Mouse (Mus musculus): ENCODE data around the gene Gm44965. TPM values are rescaled to one million over a fixed set of nuclear protein-coding genes. Genes with fewer than 3 reads are reported as not detected.
A peak's percentile ranks its signal among the peaks of the same experiment; 100 is the strongest.

Gene Gm44965
- polyA plus RNA-seq, 1 experiment from 2014 or later = 0.62 TPM

DNA sequence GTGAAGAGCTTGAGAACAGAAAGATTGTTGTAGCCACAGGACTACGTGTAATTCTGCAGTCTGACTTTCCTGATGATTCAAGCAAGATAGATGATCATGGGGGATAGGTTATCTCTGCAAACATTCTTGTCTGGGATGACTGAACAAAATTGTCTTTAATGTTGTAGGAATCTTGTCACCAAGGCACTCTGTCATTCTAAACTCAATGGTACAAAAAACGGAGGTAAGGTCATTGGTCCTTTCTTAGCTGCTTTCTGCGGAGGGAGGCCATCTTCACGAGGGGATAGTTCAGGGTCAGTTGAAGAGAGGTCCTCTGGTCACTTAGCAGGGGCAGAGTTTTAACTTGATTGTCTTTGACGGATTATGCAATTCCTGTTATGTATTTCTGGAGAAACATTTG lies 15.0 kb upstream of the Gm44965 start:
- no peak for DNase-seq (ENCODE audit: low read depth, low spot score)
- ChIA-PET POLR2A (interaction anchor here (0.8 to 1.2 kb wide), 3 partner anchors 9 to 23 kb away, joined by 3 to 5 read pairs (median 3); no protein-coding TSS in a partner anchor), CTCF (interaction anchor here (1.3 to 1.5 kb wide), 2 partner anchors 9 to 17 kb away, joined by 3 read pairs; no protein-coding TSS in a partner anchor)
- ATAC-seq = no peak
- TF ChIP-seq CTCF (IDR thresholded peaks at IDR 0.05) = no peak
- H3K27me3 ChIP-seq = no peaks in the 10 kb centered on the region
- in situ Hi-C loops (cut with MboI; ENCODE audit: low pct_unique_long_range_greater_than_20kb) = loop anchor here (10.0 kb wide), 1 partner anchor 186 kb away; no protein-coding TSS in a partner anchor

GRCm38 (mm10) chr6:48579215-48579648 lies 14.5 kb upstream of the Gm44965 start:
- H3K27me3 ChIP-seq = no peaks in the 10 kb centered on the region
- TF ChIP-seq CTCF (IDR thresholded peaks at IDR 0.05) = no peak
- ChIA-PET POLR2A (interaction anchor here (0.5 to 1.0 kb wide), 3 partner anchors 12 to 34 kb away, joined by 3 to 11 read pairs (median 4); no protein-coding TSS in a partner anchor), CTCF (interaction anchor here (1.1 to 1.7 kb wide), 5 partner anchors 9 to 66 kb away, joined by 3 to 6 read pairs (median 3); partner anchors contain the start of genes Gm44965 and Repin1)
- ATAC-seq = peak; percentile 47
- in situ Hi-C loops (cut with MboI; ENCODE audit: low pct_unique_long_range_greater_than_20kb) = loop anchor here (10.0 kb wide), 1 partner anchor 186 kb away; no protein-coding TSS in a partner anchor
- no peak for DNase-seq (ENCODE audit: low read depth, low spot score)

DNA sequence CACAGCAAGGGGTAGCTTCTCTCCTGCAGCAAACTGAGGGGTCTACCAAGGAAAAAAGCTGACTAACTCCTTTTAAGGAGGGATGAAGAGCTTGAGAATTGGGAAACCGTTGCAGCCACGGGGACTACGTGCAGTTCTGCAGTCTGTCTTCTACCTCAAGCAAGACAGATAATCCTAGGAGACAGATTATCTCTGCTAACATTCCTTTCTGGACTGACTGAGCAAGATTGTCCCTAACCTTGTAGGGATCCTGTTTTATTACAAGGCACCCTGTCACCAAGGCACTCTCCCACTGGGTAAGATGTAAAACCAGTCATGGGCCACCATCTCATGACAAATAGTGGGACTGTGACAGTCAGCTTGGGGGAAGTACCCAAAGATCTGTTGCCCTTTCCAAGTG lies 12.5 kb upstream of the Gm44965 start:
- ChIA-PET CTCF (interaction anchor here (0.9 to 3.1 kb wide), 8 partner anchors 10 to 190 kb away, joined by 3 to 20 read pairs (median 5); partner anchors contain the start of genes Gimap3, Gimap8, Gm44965 and Repin1), POLR2A (interaction anchor here (1.0 kb wide), 1 partner anchor 12 kb away, joined by 3 read pairs; the partner anchor contains the start of genes Gm44965 and Repin1)
- in situ Hi-C loops (cut with MboI; ENCODE audit: low pct_unique_long_range_greater_than_20kb) = loop anchor here (5.0 kb wide), 1 partner anchor 61 kb away; no protein-coding TSS in a partner anchor
- no peak for DNase-seq (ENCODE audit: low read depth, low spot score)
- ATAC-seq = no peak
- TF ChIP-seq CTCF (IDR thresholded peaks at IDR 0.05) = no peak
- H3K27me3 ChIP-seq = no peaks in the 10 kb centered on the region

DNA sequence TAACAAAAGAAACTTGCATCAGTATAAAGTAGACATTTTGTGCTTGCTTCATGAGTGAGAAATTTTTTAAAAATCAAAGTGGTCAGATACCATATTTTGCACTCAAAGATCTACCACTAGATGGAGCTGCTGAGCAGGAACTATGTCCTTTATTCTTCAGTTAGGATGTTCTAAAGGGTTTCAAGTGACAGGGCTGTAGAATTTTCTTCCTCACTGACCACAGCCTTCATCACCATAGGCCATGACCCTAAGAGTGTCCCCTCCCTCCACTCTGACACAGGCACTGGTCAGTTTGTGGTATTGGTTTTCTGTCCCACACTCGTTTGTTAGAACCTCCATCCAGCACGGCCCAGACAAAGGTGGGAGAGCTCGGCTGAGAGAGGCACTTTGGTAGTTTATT lies 11.7 kb upstream of the Gm44965 start:
- ChIA-PET POLR2A (interaction anchor here (0.8 to 1.0 kb wide), 2 partner anchors 12 to 43 kb away, joined by 3 to 4 read pairs; partner anchors contain the start of genes Gm44965 and Repin1), CTCF (interaction anchor here (0.8 to 3.1 kb wide), 14 partner anchors 8 to 201 kb away, joined by 3 to 20 read pairs (median 4); partner anchors contain the start of genes Gimap8, Gm44965 and Repin1)
- in situ Hi-C loops (cut with MboI; ENCODE audit: low pct_unique_long_range_greater_than_20kb) = loop anchor here (5.0 kb wide), 1 partner anchor 60 kb away; no protein-coding TSS in a partner anchor
- H3K27me3 ChIP-seq = no peaks in the 10 kb centered on the region
- no peak for ATAC-seq
- TF ChIP-seq CTCF (IDR thresholded peaks at IDR 0.05) = peak; percentile 64
- no peak for DNase-seq (ENCODE audit: low read depth, low spot score)

GRCm38 (mm10) chr6:48589194-48589750 lies 4.5 kb upstream of the Gm44965 start, which contains the start of gene Gm45021:
TSS of gene Gm45021 (plus strand) at chr6:48589610.
- ATAC-seq = no peak
- CTCF ChIA-PET = interaction anchor here (1.7 kb wide), 1 partner anchor 369 kb away, joined by 3 read pairs; no protein-coding TSS in a partner anchor

DNA sequence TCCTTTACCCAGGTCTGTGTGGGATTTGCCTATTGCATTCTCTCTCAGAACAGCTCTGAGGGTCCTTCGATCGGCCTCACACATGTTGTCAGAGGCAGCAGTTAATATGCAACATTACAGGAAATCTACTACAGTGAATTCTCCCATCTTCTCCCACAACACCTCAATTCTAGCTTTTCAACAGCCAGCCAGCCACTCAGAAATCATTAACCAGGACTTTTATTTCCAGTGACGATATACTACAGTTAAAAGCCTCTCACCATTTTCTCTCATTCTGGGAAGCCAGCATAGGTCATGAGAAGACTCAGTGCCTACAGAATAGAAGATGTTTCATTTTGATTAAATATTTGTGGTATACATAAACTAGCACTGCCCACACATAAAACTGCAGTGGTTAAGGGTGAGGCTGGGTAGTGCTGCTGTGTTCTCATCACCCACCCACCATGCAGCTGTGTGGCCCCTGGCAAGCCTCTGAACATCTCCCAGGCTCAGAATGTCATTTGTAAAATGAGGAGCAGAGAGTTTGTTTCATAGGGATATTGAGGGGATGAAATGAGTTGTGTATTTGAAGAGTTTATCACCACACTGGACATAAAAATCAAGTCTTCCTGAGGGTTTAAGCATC lies 2.4 kb upstream of the Gm44965 start:
- no peak for DNase-seq (ENCODE audit: low read depth, low spot score)
- in situ Hi-C loops (cut with MboI; ENCODE audit: low pct_unique_long_range_greater_than_20kb) = no loop called here
- no peak for ATAC-seq
- H3K27me3 ChIP-seq = no peaks in the 10 kb centered on the region
- POLR2A ChIA-PET = interaction anchor here (0.8 kb wide), 1 partner anchor 12 kb away, joined by 4 read pairs; no protein-coding TSS in a partner anchor
- CTCF ChIA-PET = interaction anchor here (1.2 kb wide), 2 partner anchors 10 to 55 kb away, joined by 3 to 4 read pairs; no protein-coding TSS in a partner anchor
- no peak for TF ChIP-seq CTCF (IDR thresholded peaks at IDR 0.05)

More at GRCm38 (mm10) chr6:48589194-48589750, 4.5 kb upstream of the Gm44965 start, which contains the start of gene Gm45021:
- no peaks in the 10 kb centered on the region for H3K27me3 ChIP-seq
- POLR2A ChIA-PET = no interaction called here
- no peak for DNase-seq (ENCODE audit: low read depth, low spot score)
- TF ChIP-seq CTCF (IDR thresholded peaks at IDR 0.05) = no peak
- in situ Hi-C loops (cut with MboI; ENCODE audit: low pct_unique_long_range_greater_than_20kb) = no loop called here

DNA sequence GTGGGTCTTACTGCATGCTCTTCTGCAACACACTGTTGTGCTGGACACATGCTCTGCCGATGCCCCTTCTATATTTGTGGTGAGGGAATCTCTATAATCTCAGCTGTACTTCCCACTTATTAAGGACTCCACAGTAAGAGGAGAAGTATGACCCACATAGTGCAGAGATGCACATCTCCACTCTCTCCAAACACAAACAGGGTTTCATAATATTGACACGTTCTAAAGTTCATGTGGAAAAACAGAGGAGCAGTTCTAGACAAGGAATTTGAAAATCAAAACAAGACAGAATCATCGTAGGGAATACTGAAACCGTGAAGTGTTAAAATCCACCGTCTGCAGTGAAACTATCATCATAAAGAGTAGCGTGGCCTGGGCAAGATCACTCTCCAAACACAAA lies 1.9 kb upstream of the Gm44965 start:
- no peak for ATAC-seq
- no peak for TF ChIP-seq CTCF (IDR thresholded peaks at IDR 0.05)
- CTCF ChIA-PET = interaction anchor here (1.2 kb wide), 1 partner anchor 10 kb away, joined by 3 read pairs; no protein-coding TSS in a partner anchor
- H3K27me3 ChIP-seq = no peaks in the 10 kb centered on the region
- POLR2A ChIA-PET = interaction anchor here (0.8 kb wide), 1 partner anchor 12 kb away, joined by 4 read pairs; no protein-coding TSS in a partner anchor
- DNase-seq (ENCODE audit: low read depth, low spot score) = no peak
- in situ Hi-C loops (cut with MboI; ENCODE audit: low pct_unique_long_range_greater_than_20kb) = no loop called here

GRCm38 (mm10) chr6:48594043-48594738 lies 450 bp downstream of the Gm44965 start:
- DNase-seq (ENCODE audit: low read depth, low spot score) (no peak), ATAC-seq (peak; percentile 28)
- in situ Hi-C loops (cut with MboI; ENCODE audit: low pct_unique_long_range_greater_than_20kb) = no loop called here
- ChIA-PET POLR2A (interaction anchor here (0.6 to 2.7 kb wide), 6 partner anchors 12 to 220 kb away, joined by 3 to 24 read pairs (median 3); partner anchors contain the start of gene AI854703), CTCF (interaction anchor here (0.6 to 2.7 kb wide), 10 partner anchors 7 to 53 kb away, joined by 3 to 20 read pairs (median 4); partner anchors contain the start of genes Gimap8 and Zfp775)
- no peak for TF ChIP-seq CTCF (IDR thresholded peaks at IDR 0.05)
- no peaks in the 10 kb centered on the region for H3K27me3 ChIP-seq

DNA sequence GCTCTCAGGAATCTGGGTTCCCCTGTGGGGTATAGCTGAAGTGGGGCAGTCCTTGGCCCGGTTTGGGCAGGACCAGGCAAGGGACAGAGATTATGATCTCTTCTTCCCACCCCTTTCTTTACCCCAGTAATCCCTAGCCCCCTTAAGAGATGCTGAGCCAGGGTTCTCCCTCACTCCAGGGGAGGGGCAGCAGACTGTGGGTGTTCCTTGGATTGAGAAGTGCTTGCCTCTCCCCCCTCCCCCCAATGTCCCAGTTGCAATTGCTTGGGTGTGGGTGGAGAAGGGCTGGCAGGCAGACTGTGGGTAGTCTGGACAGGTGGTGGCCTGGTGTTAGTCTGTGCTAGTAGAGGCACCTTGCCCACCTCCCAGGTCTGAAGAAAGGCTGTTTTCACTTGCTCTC lies 1.5 kb downstream of the Gm44965 start:
- ChIA-PET POLR2A (interaction anchor here (1.0 to 2.7 kb wide), 2 partner anchors 33 to 34 kb away, joined by 3 to 24 read pairs; partner anchors contain the start of gene AI854703), CTCF (interaction anchor here (2.7 kb wide), 1 partner anchor 13 kb away, joined by 20 read pairs; no protein-coding TSS in a partner anchor)
- no peaks in the 10 kb centered on the region for H3K27me3 ChIP-seq
- ATAC-seq = no peak
- DNase-seq (ENCODE audit: low read depth, low spot score) = no peak
- no peak for TF ChIP-seq CTCF (IDR thresholded peaks at IDR 0.05)
- in situ Hi-C loops (cut with MboI; ENCODE audit: low pct_unique_long_range_greater_than_20kb) = no loop called here

Data from Patski (cell line).